Mouse (Mus musculus): ENCODE results near the gene Lrrc18. TPM values are rescaled to one million over a fixed set of nuclear protein-coding genes. Genes with fewer than 3 reads are reported as not detected.

Lrrc18 gene
- total RNA-seq, 2 experiments from 2014 or later, result 0.21 TPM; not detected in 1

DNA sequence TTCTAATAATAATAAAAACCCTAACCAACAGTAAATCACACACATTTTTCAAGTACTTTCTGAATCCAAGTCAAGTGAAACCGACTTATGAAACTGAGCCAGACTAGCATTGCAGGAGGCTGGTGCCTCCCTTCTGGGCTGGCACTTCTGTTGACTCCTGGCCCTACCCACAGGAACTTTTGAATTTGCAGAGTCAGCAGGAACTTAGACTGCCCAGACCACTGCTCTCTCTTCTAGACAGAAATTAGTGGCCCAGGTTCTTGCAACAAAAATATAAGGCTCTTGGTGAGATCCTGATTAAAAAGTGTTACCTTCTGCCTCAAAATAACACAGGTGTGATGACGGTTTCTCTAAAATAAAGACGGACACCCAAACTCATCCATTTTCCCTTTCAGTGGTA lies 54.0 kb downstream of the Lrrc18 start:
- ATAC-seq (replicated peaks; ENCODE audit: poor library complexity), result no peak

DNA sequence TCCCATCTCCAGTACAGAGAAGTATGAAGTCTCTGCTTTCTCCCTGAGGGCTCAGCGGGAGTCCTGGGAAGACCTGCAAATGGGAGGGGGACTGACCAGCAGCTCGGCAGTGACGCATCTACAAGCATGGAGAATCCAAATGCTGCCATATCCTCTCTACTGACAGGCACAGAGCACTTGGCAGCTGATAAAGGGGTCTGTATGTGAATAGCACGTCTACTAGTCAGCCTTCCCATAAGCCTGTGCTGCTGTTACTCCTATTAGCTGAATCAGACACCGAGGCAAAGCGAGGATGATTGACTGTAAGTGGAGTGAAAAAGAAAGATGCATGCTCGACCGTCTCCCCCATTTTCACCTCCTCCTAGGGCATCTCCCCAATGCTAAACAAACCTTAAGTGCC lies 62.3 kb downstream of the Lrrc18 start:
- no peak for ATAC-seq (replicated peaks; ENCODE audit: poor library complexity)

DNA sequence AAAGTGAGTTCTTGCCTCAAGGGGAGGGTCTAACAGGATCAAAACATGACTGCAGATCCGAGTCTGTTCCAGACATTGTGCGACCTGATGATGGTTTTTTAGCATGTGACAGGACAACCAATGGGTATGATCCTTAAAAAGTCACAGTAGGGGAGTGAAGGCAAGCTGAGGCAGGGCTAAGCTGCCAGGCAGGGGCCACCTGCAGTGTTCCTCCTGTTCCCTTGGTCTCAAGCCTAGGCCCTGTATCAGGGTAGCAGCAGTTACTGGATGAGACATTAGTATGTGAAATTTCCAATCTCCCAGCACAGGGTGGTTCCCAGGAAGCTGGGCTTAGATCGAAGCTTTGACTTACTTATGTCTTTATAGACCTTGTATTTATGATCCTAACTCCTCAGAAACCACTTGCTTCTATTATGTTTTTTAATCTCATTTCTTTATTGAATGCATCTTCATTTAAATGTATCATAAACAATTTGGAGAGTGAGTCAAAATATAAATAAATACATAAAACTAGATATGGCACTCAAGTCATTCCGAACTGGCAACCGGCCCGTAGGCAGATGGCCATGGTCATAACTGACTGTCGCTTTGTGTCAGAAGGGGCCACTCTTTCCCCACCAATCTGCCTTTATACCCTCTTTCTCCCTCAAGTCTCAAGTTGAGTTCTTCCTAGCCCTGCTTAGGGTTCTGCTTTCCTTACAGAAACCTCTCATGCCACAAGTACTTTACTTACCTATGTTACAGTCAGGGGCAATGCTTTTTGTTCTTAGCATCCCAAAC lies 67.9 kb downstream of the Lrrc18 start:
- ATAC-seq (replicated peaks; ENCODE audit: poor library complexity), result no peak

DNA sequence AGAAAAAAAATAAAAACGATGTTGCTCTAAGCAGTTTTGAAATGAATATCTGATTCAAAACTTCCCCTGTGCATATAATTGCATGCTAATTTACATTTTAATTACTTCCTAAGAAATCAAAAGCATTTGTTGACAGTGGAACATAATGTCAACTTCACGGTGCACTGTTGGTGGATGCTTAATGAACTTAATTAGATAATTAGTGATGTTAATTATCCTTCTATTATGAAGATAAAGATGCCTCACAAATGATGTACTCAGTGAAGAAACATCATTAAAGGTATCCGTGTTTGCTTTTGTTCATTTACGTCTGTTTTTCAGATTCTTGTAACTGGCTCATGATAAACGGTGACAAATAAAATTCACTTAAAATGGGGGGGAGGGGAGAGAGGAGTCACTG lies 71.8 kb downstream of the Lrrc18 start:
- no peak for ATAC-seq (replicated peaks; ENCODE audit: poor library complexity)

Other genes with a start within 250 kb of the Lrrc18 start
- gene Tmem273, start 205.4 kb upstream of the Lrrc18 start, total RNA-seq (2015), result 24.0 and 26.7 TPM in 2 replicates
- 14.4 and 23.7 TPM in 2 replicates for gene Tmem273, start 205.4 kb upstream of the Lrrc18 start, total RNA-seq (2017)
- gene Fam170b, start 157.4 kb upstream of the Lrrc18 start, total RNA-seq (2015), result not detected in 2 replicates
- not detected in 2 replicates for gene Fam170b, start 157.4 kb upstream of the Lrrc18 start, total RNA-seq (2017)
- gene Vstm4, start 134.6 kb upstream of the Lrrc18 start, total RNA-seq (2015), result not detected in 2 replicates
- 0.03 TPM in 1 of 2 replicates, not detected in the other for gene Vstm4, start 134.6 kb upstream of the Lrrc18 start, total RNA-seq (2017)
- gene Wdfy4, start 194.1 kb downstream of the Lrrc18 start, total RNA-seq (2015), result 32.7 and 38.3 TPM in 2 replicates
- gene Wdfy4, start 194.1 kb downstream of the Lrrc18 start, total RNA-seq (2017), result 42.8 and 51.9 TPM in 2 replicates
- 0.22 and 0.35 TPM in 2 replicates for gene Arhgap22, start 222.6 kb downstream of the Lrrc18 start, total RNA-seq (2015)
- gene Arhgap22, start 222.6 kb downstream of the Lrrc18 start, total RNA-seq (2017), result 0.57 and 1.4 TPM in 2 replicates